Mouse (Mus musculus) kidney, postnatal 14 days (tissue): ENCODE results near the gene Ly86.
A peak's percentile ranks its signal among the peaks of the same experiment; 100 is the strongest.

Experiments
- DNase-seq: peaks from one replicate; pipeline ENCODE4 v3.0.0; 2022; ENCODE audit warnings: mixed read lengths

Gene Ly86

DNA sequence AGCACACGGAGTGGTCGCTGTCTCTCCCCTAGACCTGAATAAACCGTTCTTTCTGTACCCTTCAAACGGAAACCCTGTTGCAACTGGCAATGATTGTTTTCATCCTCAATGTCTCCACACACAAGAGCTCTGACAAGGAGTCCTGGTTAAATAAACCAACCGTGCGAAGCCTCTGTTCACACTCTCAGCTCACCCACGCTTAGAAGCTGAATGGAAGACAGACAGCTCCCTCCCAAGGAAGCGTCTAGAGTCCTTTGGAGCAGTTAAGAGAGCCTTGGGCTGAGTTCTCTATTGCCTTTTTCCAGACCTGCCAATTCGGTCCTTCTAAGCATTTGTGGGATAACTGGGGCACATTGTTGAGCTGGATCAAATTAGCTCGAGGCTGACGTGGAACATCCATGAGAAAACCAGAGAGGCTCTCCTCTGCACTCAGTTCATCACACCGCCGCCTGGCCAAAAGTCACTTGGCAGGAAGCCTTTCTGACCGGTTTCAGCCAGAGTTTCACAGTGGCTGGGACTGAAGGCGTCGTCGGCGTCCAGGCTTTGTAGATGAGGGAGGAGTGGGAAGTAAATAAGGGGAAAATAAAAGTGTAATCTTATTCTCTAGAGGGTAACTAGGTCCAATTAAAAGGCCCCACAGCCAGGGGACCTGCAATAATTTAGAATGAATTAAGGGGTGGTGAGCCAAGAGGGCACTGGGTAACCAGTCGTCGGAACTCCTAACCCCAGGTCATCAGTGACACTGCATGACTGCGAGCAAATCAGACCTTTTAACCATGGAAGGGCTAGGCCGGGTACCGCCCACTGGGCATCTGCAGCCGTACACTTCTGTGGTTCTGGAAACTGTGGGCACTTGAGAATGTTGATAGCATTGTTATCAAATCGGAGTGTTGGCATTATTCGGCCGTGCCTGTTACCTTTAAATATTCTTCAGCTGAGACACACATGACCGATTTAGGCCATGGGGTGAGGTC lies 115.2 kb downstream of the Ly86 start:
- DNase-seq, result peak; percentile 90

DNA sequence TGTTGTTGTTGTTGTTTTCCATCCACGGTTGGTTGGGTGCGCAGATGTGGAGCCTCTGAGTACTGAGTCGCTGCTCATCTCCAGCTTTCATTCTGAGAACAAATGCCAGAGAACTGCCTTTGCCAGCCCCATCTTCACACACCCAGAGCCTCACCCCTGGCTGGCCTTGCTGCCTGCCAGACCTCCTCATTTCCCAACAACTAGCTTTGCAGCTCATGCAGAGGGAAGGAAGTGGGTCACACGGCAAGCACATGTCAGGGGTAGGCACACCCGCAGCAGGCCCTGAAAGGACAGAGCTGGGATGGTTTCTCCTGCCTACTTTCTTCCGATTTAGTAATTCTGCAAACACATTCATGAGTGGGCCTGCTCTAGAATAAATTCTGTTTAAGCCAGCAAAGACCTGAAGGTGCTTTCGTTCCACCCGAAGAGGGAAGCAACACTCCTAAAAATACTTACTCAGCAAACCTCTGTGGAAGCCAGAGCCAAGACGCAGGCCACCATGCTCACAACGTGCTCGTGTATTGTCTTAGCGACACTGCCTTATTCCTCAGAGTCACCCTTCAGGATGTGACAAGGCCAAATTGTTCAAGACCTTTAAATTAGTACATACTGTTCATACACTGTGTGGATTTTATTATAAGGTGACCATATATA lies 117.2 kb downstream of the Ly86 start:
- no peak for DNase-seq

DNA sequence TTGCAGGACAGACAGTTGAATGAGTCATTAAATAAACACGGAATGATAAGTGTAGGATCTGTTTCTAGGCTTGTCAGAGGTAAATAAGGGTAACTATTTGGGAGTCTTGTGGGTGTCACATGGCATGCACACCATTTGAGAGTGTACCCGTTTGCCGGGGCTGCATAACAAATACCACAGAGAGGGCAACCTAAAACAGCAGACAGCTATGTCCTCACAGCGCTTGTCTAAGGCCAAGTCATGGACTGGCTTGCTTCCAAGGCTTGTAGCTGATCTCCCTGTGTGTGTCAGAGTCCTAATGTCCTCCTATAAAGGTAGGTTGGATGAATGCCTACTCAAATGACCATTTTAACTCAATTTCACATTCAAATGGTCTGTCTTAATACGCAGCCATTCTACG lies 120.7 kb downstream of the Ly86 start:
- DNase-seq, result no peak

DNA sequence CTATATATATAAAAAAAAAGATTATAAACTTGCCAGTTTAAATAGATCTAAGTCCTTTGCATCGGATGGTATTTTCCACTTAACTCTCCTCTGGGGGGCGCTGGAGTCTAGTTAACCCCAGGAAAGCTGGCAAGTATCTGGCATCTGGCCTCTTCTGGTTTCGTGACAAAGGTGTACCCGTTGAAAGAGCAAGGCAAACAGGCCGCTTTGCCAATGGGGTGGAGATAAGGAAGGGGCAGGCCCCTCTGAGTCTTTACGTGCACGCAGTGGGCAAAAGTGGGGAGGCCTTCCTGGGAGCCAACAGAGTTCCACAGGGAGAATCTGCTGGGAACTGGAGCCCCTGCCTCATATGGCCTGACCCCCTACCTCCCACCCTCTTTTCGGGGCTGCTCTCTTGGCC lies 122.8 kb downstream of the Ly86 start:
- DNase-seq, result peak; percentile 86
